8 mouse cellular contexts compared by ENCODE assay signal in genomic region chr17:23740598-23741021, GRCm38 (mm10). TPM values are rescaled to one million over a fixed set of nuclear protein-coding genes. Genes with fewer than 3 reads are reported as not detected.
A peak's percentile ranks its signal among the peaks of the same experiment; 100 is the strongest.
DNase-seq lines count a peak whose midpoint lies in the region; ATAC-seq and TF ChIP-seq lines count a peak whose summit lies in the region.

Gene Paqr4, minus strand, starts transcription at chr17:23740867.

- H3K4me2 ChIP-seq in hindbrain, embryonic 12.5 days (replicated peaks): peak within 1 kb of the TSS; percentile 93
- H3K4me2 ChIP-seq in liver, embryonic 11.5 days: peak within 1 kb of the TSS; percentile 100

- DNase-seq in heart, adult 18-20 months: no peak
- no peak for DNase-seq in heart, adult 11 months
- DNase-seq in MEL (ENCODE audit: low read depth, low spot score): no peak
- DNase-seq in liver, embryonic 11.5 days (ENCODE audit: low spot score): no peak
- no peak for DNase-seq in gastrocnemius, postnatal 10 days

- TF ChIP-seq CTCF in MEL (IDR thresholded peaks at IDR 0.05 in 2 of 3, conservative IDR thresholded peaks at IDR 0.05 in 1 of 3; ENCODE audit: control insufficient read depth in 1 of 3, insufficient read depth in 1 of 3, low read depth in 2 of 3, low read length in 3 of 3, poor library complexity in 1 of 3, severe bottlenecking in 1 of 3): no peak
- TF ChIP-seq CTCF in olfactory bulb, adult 2 months (IDR thresholded peaks at IDR 0.05; ENCODE audit: insufficient read depth, low read depth, low read length): no peak

- no peaks in the 10 kb centered on the region; the same call in 1 of the 2 replicates for H3K79me2 ChIP-seq in MEL (ENCODE audit: control insufficient read depth, insufficient read depth, low read length, poor library complexity)

- peak within 1 kb of the TSS; percentile 72 to 76 for H3K4me3 ChIP-seq in MEL (ENCODE audit: control insufficient read depth in 1 of 2, insufficient read depth in 1 of 2, low read depth in 2 of 2, low read length in 2 of 2)
- H3K4me3 ChIP-seq in hindbrain, embryonic 12.5 days: peak within 1 kb of the TSS; percentile 65
- peak within 1 kb of the TSS; percentile 70 for H3K4me3 ChIP-seq in liver, embryonic 11.5 days (ENCODE audit: low read depth, low read length)
- H3K4me3 ChIP-seq in olfactory bulb, adult 2 months (ENCODE audit: insufficient read depth, low read depth, low read length): peak within 1 kb of the TSS; percentile 86

- no peak for TF ChIP-seq RAD21 in MEL (IDR thresholded peaks at IDR 0.05; ENCODE audit: low read depth, low read length)

- no peaks in the 10 kb centered on the region for H3K36me3 ChIP-seq in MEL (ENCODE audit: control insufficient read depth in 1 of 2, insufficient read depth in 2 of 2, low read length in 2 of 2)
- H3K36me3 ChIP-seq in hindbrain, embryonic 12.5 days: peaks cover 20% of the 10 kb centered on the region
- H3K36me3 ChIP-seq in liver, embryonic 11.5 days (ENCODE audit: control insufficient read depth, insufficient read depth, low read length): peaks cover 3% of the 10 kb centered on the region; the same call in 1 of the 2 replicates

- H3K9me3 ChIP-seq in MEL (replicated peaks; ENCODE audit: insufficient read depth, low read length): no peaks in the 10 kb centered on the region
- no peaks in the 10 kb centered on the region for H3K9me3 ChIP-seq in hindbrain, embryonic 12.5 days (replicated peaks)
- no peaks in the 10 kb centered on the region for H3K9me3 ChIP-seq in liver, embryonic 11.5 days (ENCODE audit: control insufficient read depth, low read length)

- peak within 1 kb of the TSS; percentile 84 for H3K9ac ChIP-seq in MEL (ENCODE audit: control insufficient read depth, low read depth, low read length, poor library complexity, severe bottlenecking)
- peak within 1 kb of the TSS; percentile 80 for H3K9ac ChIP-seq in hindbrain, embryonic 12.5 days
- H3K9ac ChIP-seq in liver, embryonic 11.5 days (ENCODE audit: low read depth, low read length): peak within 1 kb of the TSS; percentile 70

- H3K4me1 ChIP-seq in MEL (ENCODE audit: control insufficient read depth in 1 of 2, insufficient read depth in 2 of 2, low read length in 2 of 2): peaks cover 0 to 5% of the 10 kb centered on the region in 2 experiments; a peak in 1 of 4 replicates
- H3K4me1 ChIP-seq in hindbrain, embryonic 12.5 days: peaks cover 38% of the 10 kb centered on the region
- H3K4me1 ChIP-seq in liver, embryonic 11.5 days (replicated peaks; ENCODE audit: control insufficient read depth, insufficient read depth, low read length): peaks cover 24% of the 10 kb centered on the region
- peaks cover 36% of the 10 kb centered on the region for H3K4me1 ChIP-seq in olfactory bulb, adult 2 months (ENCODE audit: control insufficient read depth, insufficient read depth, low read length)

- peak; percentile 72 for ATAC-seq in erythroblast, adult 5-6 weeks (replicated peaks; ENCODE audit: low FRiP score, poor library complexity, severe bottlenecking)
- ATAC-seq in hindbrain, embryonic 12.5 days (ENCODE audit: low FRiP score): no peak; the same call in 1 of the 2 replicates
- peak; percentile 80 for ATAC-seq in liver, embryonic 11.5 days (replicated peaks; ENCODE audit: low FRiP score)

- no peaks in the 10 kb centered on the region for H3K27me3 ChIP-seq in MEL (ENCODE audit: control insufficient read depth in 1 of 2, insufficient read depth in 2 of 2, low read length in 2 of 2)
- peaks cover 61% of the 10 kb centered on the region for H3K27me3 ChIP-seq in hindbrain, embryonic 12.5 days
- H3K27me3 ChIP-seq in liver, embryonic 11.5 days (replicated peaks; ENCODE audit: control insufficient read depth, insufficient read depth, low read length): peaks cover 74% of the 10 kb centered on the region

- H3K27ac ChIP-seq in MEL (ENCODE audit: control insufficient read depth, low read depth, low read length): peak within 1 kb of the TSS; percentile 53
- peak within 1 kb of the TSS; percentile 81 for H3K27ac ChIP-seq in hindbrain, embryonic 12.5 days
- H3K27ac ChIP-seq in liver, embryonic 11.5 days (ENCODE audit: low read depth, low read length): no peak within 1 kb of the TSS; the same call in 1 of the 2 replicates
- H3K27ac ChIP-seq in olfactory bulb, adult 2 months (ENCODE audit: insufficient read depth, low read depth, low read length): peak within 1 kb of the TSS; percentile 76

- no peak for TF ChIP-seq POLR2A in MEL (IDR thresholded peaks at IDR 0.05; ENCODE audit: control insufficient read depth in 1 of 2, insufficient read depth in 1 of 2, low read depth in 1 of 2, low read length in 2 of 2, poor library complexity in 1 of 2)
- no peak for TF ChIP-seq POLR2A in olfactory bulb, adult 2 months (IDR thresholded peaks at IDR 0.05; ENCODE audit: insufficient read depth, low read depth, low read length)

- WGBS in hindbrain, embryonic 12.5 days: 8% methylated on average over 13 of the region's 13 CpGs
- WGBS in liver, embryonic 11.5 days: 5% methylated on average over 13 of the region's 13 CpGs
- 11% methylated on average over 13 of the region's 13 CpGs for WGBS in olfactory bulb, adult 2 months

- no peak for TF ChIP-seq EP300 in MEL (IDR thresholded peaks at IDR 0.05; ENCODE audit: low read depth in 1 of 2, low read length in 2 of 2)

TF ChIP-seq in MEL, 35 proteins besides CTCF, POLR2A, EP300 and RAD21:
- 0 out of 2 replicates have a peak, but pooled peaks have one; percentile 18 for TF ChIP-seq RCOR1 (IDR thresholded peaks at IDR 0.05; ENCODE audit: low read depth, low read length)
- peak; percentile 90 for TF ChIP-seq MXI1 (IDR thresholded peaks at IDR 0.05; ENCODE audit: low read depth, low read length)
- TF ChIP-seq SIN3A (IDR thresholded peaks at IDR 0.05; ENCODE audit: low read length): peak; percentile 96
- TF ChIP-seq MYB (IDR thresholded peaks at IDR 0.05; ENCODE audit: low read depth, low read length): no peak
- TF ChIP-seq ELF1 (IDR thresholded peaks at IDR 0.05; ENCODE audit: low read depth, low read length): no peak
TF ChIP-seq in MEL: peak in this region for 3.

RNA-seq across cellular contexts. Expression of gene Paqr4, which starts in this region (rescaled TPM):
- 10 to 100 TPM; 22.9 to 29.2 TPM for total RNA-seq in heart, adult 18-20 months (2021)
- 5.2 and 6.5 TPM in 2 replicates for total RNA-seq in MEL (2012; rRNA removed)
- polyA plus RNA-seq in MEL (2012; ENCODE audit: insufficient read depth in 1 of 2, insufficient read length in 2 of 2, low read depth in 1 of 2, low replicate concordance in 2 of 2, missing spikeins in 1 of 2): 10 to 100 TPM in 1 of 2 experiments, not detected in 1; 10.7 TPM
- 1.2 TPM in 1 of 2 replicates, not detected in the other for total RNA-seq in erythroblast, adult 5-6 weeks (2015; ENCODE audit: low replicate concordance)
- total RNA-seq in erythroblast, adult 5-6 weeks (2017; ENCODE audit: low replicate concordance): 1.4 and 4.3 TPM in 2 replicates
- polyA plus RNA-seq in hindbrain, embryonic 12.5 days (2016; fragmentation: Nextera tagmentation; extraction: Ambion mirVana): 40.3 and 41.6 TPM in 2 replicates
- 10.4 and 11.4 TPM in 2 replicates for polyA plus RNA-seq in liver, embryonic 11.5 days (2014; fragmentation: Nextera tagmentation; extraction: Ambion mirVana)
- not detected in 2 replicates for polyA plus RNA-seq in olfactory bulb, adult 2 months (2012; ENCODE audit: insufficient read depth, insufficient read length, low replicate concordance, missing spikeins)
- total RNA-seq in gastrocnemius, postnatal 10 days (2021): 1 to 10 TPM; 7.6 to 9.4 TPM

Comparison
In these comparisons a context has a peak if more than half of its experiments do, and no peak if none do; other contexts are left out.
1. RNA of gene Paqr4 (polyA plus RNA-seq): 40.3 to 41.6 TPM in hindbrain, embryonic 12.5 days, 10.7 TPM in MEL and 10.4 to 11.4 TPM in liver, embryonic 11.5 days; not detected in olfactory bulb, adult 2 months; every median in the first group is over 10 times any median in the second.
2. Peak in every context shown above with its lines, with median percentiles within 50 percentile points of each other: H3K4me3 ChIP-seq and H3K9ac ChIP-seq.